Mouse (Mus musculus): ENCODE data around the gene Prdm15.

Gene Prdm15

DNA sequence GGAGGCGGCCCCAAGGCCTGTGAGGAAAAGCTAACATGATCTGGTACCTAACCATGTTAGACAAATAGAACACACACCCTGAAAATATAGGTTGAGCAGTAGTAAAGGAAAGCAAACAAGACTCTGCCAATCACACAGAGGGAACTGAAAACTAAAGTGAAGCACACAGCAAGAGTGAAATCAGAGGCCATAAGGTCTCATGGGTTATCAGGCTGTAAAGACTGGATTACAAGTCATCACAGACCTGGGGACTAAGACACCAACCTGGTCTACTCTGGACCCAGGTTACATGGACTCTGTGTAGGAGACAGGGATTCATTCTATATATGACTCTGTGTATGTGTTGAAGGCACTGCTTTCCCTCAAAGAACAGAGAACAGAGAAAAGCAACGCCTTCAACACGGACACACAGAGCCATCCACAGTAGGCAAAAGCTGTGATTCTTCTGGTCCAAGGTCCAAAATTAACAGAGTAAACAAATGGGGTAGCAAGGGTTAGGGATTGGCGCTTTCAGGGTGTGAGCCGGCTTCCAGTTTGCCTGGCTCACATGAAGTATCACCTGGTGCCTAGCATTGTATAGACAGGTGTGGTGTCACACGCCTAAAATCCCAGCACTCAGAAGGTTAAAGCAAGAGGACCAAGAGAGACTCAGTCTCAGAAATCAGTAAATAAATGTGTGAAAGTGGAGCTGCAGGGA lies 28.2 kb downstream of the Prdm15 start:
- in situ Hi-C loops (cut with MboI; ENCODE audit: unreplicated experiment in 2 of 2) = no loop called here

DNA sequence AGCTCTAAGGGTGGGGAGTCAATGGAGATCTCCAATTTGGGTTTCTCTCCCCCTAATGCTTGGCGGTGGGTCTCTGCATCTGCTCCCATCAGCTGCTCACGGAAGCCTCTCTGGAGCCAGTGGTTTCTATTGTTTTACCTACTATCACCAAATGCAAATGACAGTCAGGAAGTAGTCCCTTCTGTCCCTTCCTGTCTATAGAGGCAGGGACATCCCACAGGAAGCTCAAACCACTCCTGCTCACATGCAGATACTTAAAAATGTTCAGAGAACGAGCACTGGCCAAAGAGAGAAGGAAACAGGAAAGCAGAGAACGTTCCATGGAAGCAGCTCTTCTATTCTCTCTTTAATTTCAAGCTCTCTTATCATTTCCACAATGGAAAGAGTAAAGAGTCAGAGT lies 32.1 kb downstream of the Prdm15 start:
- in situ Hi-C loops (cut with MboI; ENCODE audit: unreplicated experiment in 2 of 2) = no loop called here

DNA sequence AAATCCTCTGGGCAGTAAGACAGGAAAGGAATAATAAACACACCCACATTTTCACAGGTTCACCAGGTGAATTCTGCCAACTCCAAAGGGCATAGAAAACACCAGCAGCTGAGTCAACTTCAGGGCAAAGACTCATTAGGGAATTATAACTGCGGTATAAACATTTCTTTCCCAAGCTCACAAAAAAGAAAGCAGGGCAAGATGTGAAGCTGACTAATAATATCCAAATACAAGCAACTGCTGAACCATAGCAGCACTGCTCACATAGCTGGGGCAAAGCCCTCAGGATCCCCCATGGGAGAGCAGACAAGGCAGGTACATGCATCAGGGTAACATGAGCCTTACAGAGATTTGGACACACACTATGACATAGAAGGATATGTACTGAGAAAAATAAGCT lies 34.2 kb downstream of the Prdm15 start:
- in situ Hi-C loops (cut with MboI; ENCODE audit: unreplicated experiment in 2 of 2) = no loop called here

DNA sequence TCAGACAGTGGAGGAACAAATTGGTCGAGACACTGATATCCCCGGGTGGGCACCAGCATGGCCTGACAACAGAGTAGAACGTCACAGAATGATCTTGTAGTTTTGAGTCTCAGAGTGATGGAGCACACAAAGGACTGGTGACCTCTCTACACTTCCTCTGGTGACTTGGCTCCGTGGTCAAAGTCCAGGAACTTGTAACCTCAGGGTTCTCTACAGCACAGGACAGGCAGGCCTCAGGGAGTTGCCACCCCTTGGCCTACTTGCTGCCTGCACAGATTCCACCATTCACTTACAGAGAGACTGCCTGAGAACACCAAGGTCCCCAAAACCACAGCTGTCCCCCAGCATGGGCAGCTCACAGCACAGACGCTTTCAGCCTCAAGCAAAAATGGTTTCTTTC lies 36.4 kb downstream of the Prdm15 start:
- in situ Hi-C loops (cut with MboI; ENCODE audit: unreplicated experiment in 2 of 2) = no loop called here

DNA sequence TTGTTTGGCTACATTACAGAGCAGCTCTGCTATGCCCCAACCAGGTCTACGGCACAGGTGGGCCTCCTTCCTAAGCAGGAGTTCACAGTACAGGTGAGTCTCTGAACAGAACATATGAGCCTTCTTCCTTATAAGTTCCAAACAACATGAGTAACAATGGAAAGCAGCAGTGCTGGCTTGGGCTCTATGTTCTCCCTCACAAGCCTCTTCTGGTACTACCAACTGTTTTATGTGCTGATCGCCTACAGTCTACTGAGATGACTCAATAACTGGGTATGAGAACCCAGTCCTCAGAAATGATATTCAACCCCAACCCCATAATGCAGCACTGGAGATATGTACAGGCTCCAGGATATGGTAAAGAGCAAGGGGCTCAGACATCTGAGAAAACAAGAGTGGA lies 37.6 kb downstream of the Prdm15 start:
- in situ Hi-C loops (cut with MboI; ENCODE audit: unreplicated experiment in 2 of 2) = no loop called here

DNA sequence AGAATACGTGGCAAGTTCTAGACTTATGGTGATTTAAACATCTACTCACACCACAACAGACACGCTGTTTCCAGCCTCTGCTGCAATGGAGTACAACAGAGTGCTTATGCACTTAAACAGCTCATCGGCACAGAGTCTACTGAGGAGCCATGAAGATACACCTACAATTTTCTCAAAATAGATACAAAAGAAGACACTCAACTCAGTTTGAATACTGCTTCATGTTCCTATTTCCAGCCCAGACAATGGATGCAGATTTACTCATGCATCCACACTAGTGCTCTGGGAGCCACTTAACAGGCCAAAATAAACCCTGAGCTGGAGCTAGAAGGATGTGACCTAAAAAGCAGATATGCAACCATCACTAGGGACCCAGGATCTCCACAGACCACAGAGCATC lies 42.8 kb downstream of the Prdm15 start:
- in situ Hi-C loops (cut with MboI; ENCODE audit: unreplicated experiment in 2 of 2) = no loop called here

DNA sequence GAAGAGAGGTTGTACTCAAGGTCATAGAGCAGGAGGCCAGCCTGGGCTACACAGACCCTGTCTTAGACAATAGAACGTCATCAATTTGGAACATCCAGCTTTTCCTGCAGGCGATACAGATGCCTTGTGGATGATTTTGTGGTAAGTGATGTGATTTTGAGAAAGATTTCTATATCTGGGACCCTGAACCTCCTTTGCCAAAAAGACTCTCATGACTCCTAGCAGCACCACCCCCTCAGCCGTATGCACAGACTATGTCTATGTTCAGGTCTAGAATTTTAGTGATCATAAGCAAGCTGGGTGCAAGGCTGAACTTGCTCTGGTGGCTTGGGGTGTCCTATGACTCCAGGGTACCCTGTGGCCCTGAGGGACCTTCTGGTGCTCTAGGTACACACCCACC lies 46.0 kb downstream of the Prdm15 start:
- in situ Hi-C loops (cut with MboI; ENCODE audit: unreplicated experiment in 2 of 2) = no loop called here

DNA sequence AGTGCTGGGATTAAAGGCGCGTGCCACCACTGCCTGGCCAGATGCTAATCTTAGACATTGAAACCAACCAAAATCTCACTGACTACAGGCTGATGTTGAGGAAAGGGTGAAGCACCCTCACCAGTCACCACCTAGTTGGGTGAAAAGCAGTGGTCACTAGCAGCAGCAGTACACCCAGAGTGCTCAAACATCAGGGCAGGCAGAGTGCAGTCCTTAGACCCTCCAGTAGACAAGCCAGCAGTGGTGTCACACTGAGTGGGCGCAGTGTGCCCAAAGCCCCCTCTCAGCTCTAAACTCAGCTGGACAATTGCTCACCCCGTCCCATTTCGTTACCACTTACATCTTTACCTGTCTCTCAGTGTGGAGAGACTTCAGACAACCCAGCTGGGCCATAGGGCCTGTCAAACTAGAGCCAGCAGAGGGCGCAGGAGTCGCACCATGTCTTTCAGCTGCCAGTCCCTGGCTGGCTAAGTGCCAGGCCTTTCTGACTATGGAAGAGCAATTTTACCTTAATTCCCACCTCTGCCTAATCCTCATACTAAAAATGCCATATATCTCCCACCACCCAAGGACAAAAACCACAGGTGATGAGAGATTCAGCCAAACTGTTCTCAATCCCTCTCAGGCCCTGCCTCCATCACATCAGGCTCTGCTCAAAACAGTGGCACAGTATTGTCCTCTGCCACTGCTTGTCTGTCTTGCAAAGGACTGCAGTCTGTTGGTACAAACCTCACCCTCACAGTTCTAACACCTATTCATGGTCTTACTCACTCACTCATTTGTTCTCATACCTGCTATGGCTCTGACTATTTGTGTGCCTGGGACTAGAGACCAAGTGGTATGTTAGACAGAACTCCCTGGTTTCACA lies 46.7 kb downstream of the Prdm15 start:
- in situ Hi-C loops (cut with MboI; ENCODE audit: unreplicated experiment in 2 of 2) = loop anchor here (5.0 kb wide), 1 partner anchor 77 kb away; no protein-coding TSS in a partner anchor

DNA sequence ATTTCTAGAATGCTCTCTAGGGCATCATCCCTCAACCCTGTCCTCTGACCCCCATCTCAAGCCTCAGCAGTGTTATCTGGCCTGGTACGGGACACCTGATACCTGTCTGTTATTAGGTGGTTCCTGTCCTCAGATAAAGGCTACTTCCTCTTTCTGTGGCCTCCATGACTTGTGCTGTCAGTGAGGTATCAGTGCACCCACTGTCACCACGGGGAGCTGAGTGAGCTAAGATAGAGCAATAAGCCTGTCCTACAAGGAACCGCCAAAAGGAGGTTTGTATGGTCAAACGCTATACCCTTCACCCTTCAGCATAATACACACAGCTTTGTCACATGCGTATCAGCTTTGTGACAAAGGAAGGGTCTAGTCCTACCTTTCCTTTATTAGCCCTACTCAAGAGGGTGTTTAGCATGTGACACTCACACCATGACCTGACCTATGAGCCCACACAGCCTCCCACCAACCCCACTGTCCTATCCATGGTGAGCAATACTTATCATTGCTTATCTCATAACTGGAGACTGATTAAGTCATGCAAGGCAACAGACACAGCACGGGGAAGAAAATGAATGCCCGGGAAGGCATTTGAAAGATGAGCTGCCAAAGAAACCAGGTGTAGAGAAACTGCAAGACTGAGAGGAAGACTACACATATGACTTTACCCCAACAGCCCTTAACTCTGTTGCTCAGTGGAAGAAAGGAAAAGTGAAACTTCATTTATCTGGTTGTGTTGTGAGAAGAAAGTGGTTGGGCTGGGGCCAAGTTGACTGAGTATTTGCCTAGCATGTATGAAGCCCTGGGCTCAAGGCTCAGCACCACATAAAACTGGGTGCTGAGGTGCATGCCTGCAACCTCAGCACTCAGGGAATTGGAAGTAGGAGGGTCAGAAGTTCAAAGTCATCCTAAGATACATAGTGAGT lies 53.4 kb downstream of the Prdm15 start:
- in situ Hi-C loops (cut with MboI; ENCODE audit: unreplicated experiment in 2 of 2) = no loop called here

DNA sequence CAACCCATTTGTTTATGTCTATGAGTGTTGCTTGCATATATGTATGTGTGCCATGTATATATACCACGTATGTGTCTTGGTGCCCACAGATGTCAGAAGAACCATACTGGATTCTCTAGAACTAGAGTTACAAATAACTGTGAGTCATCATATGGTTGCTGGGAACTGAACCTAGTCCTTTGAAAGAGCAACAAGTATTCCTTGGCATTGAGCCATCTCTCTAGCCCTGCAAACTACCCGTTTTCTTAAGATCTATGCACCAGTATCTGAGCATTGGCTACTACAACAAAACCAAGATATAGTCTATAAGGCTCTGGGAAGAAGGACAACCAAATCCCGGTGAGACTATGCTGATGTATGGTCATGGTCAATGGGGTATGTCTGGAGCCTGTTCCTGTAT lies 54.4 kb downstream of the Prdm15 start:
- in situ Hi-C loops (cut with MboI; ENCODE audit: unreplicated experiment in 2 of 2) = no loop called here

DNA sequence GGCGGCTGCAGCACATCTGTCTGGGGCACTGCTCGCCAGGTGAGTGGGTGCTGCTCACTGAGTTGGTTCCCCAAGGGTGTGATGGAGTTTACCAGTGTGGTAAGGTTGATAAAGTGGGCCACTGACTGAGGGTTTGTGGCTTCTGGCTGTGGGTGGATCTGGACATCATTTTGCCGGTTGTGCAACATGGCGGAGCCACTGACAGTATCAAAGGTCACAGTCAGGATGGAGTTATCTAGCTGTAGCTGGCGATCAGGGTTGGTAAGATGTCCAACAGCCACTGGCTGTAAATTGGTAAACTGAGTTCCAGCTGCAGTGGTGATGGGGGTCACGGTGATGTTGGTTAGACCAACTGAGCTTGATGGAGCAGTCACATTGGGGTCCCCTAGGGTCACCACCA lies 57.4 kb downstream of the Prdm15 start:
- in situ Hi-C loops (cut with MboI; ENCODE audit: unreplicated experiment in 2 of 2) = no loop called here

DNA sequence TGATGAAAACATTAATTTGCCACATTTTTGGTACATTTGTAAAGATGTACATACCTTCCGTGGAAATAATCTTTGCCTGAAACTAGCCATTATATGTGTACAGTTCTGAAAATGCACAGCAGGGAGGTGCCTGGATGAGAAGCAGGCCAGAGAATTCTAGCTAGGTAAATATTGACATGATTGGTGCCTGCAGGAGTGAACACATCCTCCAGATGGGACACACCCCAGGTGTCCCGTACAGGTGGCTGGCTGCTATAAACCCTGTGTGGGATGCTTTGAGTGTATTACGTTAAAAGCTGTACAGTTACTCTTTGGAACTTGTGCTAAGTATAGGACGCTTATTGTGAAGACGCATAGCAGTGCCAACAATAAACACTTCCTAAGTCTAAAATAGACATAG lies 68.6 kb downstream of the Prdm15 start:
- in situ Hi-C loops (cut with MboI; ENCODE audit: unreplicated experiment in 2 of 2) = no loop called here

DNA sequence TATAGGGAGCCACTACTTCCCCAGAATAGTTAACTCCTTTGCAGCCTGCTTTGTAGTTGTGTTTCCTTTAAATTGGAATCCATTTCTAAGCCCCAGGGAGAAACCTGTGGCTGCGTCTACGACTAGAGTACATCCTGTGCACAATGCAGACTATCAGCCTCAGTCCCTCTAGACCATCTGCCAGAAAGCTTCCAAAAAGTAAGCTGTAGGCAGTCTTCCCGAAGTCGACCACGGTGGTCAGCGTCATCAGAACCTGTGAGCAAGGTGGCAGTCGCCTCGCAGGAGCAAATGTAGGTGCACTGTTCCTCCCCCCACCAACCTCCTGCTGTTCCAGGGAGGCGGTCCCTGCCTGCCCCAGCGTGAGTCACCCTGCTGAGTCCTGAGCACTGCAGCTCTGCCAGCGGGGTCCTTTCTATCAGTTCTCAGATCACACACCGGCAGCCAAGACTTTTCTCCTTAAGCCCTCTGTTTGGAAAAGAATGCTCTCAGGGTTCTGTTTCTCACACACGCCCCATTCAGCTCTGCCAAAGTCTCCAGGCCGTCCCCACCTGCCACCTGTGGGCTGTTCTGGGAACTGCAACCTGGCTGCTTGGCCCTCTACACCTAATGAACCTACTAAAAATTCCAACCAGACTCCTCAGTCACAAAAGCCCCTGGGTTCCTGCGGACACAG lies 73.2 kb downstream of the Prdm15 start:
- in situ Hi-C loops (cut with MboI; ENCODE audit: unreplicated experiment in 2 of 2) = no loop called here

DNA sequence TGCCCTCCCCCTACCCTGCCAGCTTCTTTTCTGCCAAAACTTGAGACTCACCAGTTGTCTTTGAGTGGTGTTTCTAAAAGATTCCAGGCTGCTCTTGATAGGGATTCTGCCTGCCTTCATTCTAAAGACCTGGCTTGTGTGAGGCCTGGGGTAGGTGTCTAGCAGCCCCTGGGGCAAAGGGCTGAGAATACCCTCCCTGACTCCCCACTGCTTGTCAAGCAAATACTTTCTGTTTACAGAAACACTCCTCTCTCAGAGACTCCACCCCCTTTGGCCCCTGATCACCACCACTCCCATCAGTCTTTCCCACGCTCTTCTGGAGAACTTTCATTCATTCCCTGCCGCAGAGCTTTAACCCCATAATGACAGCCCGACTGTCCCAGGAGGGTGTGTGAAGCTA lies 85.1 kb downstream of the Prdm15 start:
- in situ Hi-C loops (cut with MboI; ENCODE audit: unreplicated experiment in 2 of 2) = no loop called here

DNA sequence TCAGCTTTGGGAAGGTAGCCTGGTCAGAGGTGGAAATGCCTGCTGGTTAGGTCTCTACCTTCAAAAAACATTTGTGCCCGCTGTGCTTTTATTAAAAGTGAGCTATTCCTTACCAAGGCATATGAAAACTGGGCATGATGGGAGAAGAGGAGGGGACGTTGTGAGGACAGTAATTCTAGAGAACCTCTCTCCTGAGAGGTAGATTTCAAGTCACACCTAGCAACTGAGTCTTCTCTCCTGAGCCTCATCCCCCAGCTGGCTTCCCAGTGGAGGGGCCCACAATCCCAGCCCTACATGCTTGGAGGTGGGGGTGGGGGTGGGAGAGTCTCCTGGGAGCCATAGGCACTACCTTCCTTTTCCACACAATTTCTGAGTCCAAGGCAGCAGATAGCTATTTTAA lies 87.0 kb downstream of the Prdm15 start:
- in situ Hi-C loops (cut with MboI; ENCODE audit: unreplicated experiment in 2 of 2) = no loop called here

DNA sequence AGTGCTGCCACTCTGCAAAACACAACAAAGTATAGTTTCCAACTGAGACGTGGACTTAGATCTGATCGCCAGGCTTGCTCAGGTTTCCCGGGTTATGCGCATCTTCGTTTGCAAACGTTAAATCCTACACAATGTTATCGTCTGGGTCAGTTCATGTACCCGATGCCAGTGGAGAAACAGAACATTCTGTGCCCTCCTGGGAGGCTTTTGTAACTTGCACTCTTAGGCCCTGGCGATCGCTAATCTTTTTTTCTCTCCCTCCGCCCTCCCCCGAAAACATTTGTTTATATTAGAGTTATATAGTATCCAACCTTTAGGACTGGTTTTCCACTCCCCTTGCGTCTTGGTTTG lies 87.7 kb downstream of the Prdm15 start:
- in situ Hi-C loops (cut with MboI; ENCODE audit: unreplicated experiment in 2 of 2) = no loop called here

DNA sequence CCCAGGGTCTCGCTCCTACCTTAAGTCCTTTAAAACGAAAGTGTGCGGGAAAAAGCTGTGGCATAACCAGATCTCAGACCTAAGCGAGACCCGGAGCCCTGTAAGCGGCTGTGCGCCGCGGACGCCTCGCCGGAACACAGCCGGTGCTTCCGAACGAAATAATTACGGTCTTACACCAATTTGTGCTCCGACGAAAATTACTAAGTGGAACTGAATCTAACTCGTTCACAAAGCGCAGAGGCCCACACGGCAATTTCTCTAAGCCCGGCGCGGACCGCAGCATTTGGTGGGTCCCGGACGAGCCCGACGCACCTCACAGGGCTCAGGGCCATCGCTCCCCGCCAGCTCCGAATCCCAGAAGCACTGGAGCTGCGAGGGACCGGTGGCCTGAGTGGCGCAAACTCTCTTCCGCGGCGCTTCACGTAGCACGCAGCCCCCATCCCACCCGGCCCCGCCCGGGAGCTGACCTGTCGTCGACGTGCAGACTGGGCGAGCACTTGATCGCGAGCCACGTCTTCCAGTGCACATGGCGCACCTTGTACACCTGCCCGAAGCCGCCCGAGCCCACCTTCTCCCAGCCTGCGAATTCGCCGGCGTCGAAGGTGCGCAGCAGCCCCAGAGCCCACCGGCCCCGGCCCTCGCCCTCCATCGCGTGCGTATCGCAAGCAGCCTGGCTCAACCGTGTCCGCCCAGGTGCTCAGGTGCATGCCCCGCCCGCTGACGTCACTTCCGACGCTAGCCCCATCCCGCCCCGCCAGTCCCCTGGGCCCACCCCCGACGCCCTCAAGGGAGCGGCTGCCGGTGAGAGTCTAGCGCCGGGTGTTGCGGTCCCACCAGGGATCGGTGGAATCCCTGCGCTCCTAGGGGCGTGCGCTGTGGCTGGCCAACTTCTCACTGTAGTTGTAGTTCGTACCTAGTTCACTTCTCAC lies 88.3 kb downstream of the Prdm15 start, which contains the start of gene Ripk4:
TSS of gene Ripk4 (minus strand) at position 727 of the 929 bp plus-strand sequence.
- in situ Hi-C loops (cut with MboI; ENCODE audit: unreplicated experiment in 2 of 2) = no loop called here

DNA sequence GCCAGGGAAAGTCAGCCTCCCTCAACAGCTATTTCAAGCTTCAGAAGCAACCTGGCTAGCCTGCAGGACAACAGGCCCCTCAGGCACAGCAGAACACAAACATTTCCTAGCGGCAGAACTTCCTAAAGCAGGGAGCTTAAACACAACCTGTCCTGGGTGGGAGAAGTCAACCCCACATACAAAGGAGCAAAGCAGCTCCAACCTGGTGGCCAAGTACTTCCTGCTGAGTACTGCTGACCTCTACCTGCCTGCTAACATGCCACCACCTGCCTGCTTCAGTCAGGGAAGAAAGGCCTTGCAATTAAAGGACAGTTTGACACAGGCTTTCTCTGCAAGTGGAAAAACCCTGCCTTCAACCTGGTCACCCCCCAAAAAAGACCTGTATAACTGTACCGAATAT lies 89.9 kb downstream of the Prdm15 start:
- in situ Hi-C loops (cut with MboI; ENCODE audit: unreplicated experiment in 2 of 2) = no loop called here

DNA sequence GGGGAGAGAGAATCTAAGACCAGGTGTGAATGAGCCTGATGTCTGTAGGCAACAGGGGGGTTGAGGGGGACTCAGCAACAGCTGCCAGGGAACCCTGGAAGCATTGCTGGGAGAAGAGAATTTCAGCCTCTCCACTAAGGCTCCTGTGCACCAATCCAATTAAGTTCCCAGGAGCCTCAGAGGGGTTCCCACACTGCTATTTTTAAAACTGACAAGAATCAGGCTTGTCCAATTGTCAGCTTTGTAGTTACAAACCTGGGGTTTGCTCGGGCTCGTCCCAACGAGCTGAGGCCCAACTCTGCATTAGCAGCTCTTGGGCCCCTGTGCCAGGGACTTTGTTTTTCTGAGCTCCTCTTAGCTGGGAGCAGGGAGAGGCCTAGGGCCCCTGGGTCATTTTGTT lies 92.0 kb downstream of the Prdm15 start:
- in situ Hi-C loops (cut with MboI; ENCODE audit: unreplicated experiment in 2 of 2) = no loop called here

DNA sequence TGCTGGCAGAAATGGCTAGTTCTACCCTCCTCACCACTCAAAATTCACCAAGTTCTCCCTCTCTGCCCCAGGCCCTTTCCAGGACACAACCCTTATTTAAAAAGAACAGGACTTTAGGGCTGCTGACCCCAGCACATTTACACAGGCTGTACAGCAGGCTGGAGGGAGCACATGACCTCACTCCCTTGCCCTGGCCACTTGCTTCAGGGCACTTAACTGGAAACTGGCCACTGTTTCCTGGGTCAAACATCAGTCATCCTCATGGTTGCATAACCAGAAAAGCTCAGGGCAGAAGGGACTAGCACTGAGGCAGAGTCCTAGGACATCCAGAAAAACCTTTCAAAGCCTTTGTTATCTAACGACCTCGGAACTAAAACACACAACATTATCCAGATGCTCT lies 93.4 kb downstream of the Prdm15 start:
- in situ Hi-C loops (cut with MboI; ENCODE audit: unreplicated experiment in 2 of 2) = no loop called here

Data from v-Abl transformed pro-B cells (cell line).